Mouse (Mus musculus): ENCODE results near the gene Gm17402.

DNA sequence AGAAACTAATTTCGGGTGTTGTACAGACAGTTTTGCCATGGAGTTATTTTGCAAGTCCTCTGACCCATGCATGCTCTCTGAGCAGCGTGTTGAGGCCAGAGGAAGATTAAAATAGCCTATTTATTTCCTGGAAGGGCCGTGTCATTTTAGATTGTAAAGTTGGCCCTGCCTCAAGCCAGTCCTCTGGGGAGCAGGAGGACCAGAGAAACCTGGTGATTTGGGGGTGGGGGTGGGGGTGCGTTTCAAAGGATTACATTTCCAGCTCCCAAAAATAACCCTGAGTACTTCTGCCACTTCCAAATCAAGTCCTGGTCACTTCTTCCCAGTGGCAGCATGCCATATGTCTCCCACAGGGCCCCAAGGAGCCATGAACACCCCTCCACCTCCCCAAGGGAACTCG, 2.2 kb downstream of the Gm17402 start:
- no peak for TF ChIP-seq CTCF (IDR thresholded peaks at IDR 0.05; ENCODE audit: borderline replicate concordance, extremely low read depth, insufficient read depth, insufficient read length)
- TF ChIP-seq POLR2A (IDR thresholded peaks at IDR 0.05; ENCODE audit: borderline replicate concordance, extremely low read depth, insufficient read depth, insufficient read length, poor library complexity, severe bottlenecking) = no peak
